Mouse (Mus musculus): ENCODE measurements around the gene Fam19a5.

The Fam19a5 gene

DNA sequence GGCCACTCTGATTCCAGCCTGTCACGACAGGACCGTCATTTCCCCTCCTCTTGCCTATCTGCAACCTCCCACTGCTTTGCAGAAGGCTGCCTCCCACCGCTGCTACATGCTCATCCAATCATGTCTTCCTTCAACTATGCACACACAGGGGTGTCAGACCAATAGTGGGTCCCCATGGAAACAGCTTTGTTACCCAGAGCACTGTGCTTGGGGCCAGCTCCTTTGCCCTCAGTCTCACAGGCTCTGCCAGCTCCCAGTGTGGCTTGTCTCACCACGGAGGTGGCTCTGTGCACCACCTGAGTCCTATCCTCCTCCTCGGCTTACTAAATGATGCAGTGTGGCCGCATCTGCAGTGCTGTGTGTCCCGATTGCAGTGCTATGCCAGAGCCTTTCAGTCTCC lies 123.3 kb downstream of the Fam19a5 start:
- DNase-seq = no peak

GRCm38 (mm10) chr15:87668112-87668511 lies 124.0 kb downstream of the Fam19a5 start:
- peak in 1 of 2 experiments; percentile 16 for DNase-seq

GRCm38 (mm10) chr15:87671929-87672328 lies 127.8 kb downstream of the Fam19a5 start:
- peak in 1 of 2 experiments; percentile 22 for DNase-seq

GRCm38 (mm10) chr15:87678711-87679110 lies 134.6 kb downstream of the Fam19a5 start:
- no peak for DNase-seq

DNA sequence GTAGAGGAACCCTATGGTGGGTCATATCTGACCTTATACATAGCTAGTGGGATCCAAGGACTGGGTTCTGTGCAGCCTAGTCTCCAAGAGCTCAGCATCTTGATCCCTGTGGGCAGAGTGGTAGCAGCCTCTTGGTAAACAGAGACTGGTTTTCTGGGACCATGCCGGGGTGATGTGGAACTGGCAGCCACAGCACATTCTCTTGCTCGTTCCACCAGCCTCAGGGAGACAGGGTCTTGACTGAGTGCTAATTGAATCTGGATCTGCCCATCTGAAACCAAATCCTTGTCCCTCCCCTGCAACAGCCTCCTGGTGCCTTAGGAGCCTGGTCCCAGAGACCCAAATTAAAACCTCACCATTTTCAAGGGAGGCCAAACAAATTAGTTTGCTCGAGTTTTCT lies 138.3 kb downstream of the Fam19a5 start:
- DNase-seq = no peak

DNA sequence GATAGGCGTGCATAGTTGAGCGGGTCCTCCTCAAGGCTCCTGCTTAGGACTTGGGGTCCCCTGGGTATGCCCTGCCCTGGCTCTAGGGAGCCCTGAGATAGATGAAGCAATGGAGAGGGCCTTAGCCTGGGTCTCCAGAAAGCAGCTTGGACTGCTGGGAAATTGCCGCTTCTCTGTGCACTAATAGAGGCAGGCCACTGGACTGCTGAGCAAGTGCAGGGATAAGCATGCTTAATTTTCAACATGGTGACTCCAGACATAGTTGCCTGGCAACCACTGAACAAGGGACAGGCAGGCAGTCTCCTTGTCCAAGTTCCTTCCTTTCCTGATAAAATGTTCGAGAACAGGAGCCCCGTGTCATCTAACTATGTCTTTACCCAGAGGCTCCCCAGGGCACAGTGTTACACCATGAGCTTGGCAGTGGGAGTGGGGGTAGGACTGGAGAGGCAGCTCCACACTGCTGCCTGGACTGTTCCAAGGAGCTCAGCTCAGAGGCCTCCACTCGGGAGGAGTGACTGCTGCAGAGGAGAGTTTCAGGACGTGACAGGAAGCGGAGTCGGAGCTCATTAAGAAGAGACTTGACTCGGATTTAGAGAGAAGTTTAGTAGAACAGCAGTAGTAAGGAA lies 142.4 kb downstream of the Fam19a5 start:
- no peak for DNase-seq

DNA sequence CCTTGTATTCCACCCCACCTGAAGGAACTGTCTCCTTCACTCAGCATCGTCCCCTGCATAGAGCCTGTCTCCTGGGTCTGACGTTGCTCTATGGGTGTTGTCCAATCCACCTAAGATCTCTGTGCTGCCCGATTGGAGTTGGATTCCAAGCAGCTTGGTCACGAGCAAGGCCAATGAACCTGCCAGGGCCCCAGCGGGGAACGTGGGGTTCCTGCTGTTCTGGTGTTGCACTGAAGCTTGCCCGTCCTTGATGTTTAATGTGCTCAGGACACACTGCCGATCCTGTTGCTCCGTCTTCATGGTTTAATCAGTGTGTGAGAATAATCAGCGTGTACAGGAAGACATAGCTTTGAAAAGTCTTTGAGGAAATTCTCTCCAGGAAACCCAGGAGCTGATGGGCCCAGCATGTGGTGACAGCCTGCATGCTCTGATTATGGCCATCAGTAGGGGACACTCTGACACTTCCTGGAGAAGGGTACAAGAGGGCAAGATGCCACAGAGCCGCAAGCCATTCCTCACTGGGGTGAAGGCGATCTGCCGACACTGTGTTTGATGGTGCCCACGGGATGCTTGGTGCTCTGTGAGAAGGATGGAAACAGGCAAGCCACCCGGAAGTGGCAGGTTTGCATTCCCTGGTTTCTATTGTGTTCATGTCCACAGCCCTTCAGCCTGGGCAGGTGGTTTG lies 147.3 kb downstream of the Fam19a5 start:
- peak; percentile 43 to 51 for DNase-seq

DNA sequence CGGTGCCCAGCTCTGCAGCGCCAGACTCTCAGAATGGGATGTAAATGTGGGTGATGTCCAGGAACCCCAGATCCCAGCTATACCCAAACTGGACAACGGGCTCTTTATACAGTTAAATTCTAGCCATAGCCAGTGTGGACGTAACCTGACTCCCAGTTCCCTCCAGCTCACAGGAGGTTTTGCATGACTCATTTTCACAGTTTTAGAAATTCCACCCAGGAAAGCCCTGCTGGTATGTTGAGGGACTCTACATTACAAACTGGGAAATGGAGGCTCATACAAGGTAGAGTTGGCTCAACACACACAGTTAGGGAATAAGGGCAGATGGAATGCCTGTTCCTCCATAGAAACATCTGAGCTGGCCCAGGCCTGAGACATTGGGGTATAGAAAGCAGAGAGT lies 147.9 kb downstream of the Fam19a5 start:
- no peak for DNase-seq

DNA sequence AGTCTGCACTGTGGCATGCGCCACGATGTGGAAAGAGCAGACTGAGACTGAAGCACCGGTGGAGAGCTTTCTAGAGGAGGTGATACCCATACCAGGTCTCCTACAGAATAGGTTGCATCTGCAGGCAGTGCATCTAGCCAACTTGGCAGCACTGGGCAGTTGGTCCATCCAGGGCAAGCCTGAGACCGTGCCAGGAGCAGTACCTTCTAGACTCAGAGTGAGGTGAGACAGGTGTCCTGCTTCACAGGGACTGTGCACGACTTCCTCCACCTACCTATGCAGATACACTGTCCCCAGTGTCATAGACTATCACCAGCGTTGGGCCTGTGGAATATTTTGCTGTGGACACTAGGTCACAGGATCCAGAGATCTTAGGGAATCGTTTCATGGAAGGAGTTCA lies 148.3 kb downstream of the Fam19a5 start:
- DNase-seq = peak; percentile 78 to 89

DNA sequence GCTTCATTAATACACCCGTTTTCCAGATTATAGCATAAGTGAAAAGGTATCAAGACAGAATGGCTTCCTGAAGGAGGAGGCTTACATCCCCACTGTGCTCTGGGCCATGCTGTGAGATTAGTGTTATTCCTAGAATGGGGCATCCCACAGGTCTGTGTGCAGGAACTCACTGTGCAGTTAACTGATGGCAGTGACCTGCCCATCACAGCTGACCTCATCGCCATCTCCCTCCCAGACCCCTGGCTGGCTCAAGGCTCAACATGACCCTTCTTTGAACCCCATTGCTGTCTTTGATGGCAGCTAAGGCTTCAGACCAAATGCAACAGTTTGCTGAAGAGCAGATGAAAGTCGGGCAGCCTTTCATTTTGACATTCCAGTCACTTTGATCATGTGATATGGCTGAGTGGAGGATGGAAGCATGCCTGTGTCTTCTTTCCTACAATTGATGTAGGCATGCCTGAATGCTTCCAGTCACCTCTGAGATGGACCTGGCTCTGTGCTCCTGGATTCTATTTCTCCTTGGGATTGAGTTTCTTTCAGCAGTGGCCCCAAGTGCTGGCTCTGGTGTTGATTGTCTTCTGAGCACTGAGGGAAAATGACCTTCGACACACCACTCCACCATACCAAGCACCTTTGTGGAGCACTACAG lies 148.9 kb downstream of the Fam19a5 start:
- no peak for DNase-seq

GRCm38 (mm10) chr15:87697433-87697996 lies 153.4 kb downstream of the Fam19a5 start:
- DNase-seq = no peak

- DNase-seq = peak; percentile 39 to 50
Observed at GRCm38 (mm10) chr15:87698562-87699320, 154.6 kb downstream of the Fam19a5 start.

GRCm38 (mm10) chr15:87702821-87703220 lies 158.7 kb downstream of the Fam19a5 start:
- no peak for DNase-seq

DNA sequence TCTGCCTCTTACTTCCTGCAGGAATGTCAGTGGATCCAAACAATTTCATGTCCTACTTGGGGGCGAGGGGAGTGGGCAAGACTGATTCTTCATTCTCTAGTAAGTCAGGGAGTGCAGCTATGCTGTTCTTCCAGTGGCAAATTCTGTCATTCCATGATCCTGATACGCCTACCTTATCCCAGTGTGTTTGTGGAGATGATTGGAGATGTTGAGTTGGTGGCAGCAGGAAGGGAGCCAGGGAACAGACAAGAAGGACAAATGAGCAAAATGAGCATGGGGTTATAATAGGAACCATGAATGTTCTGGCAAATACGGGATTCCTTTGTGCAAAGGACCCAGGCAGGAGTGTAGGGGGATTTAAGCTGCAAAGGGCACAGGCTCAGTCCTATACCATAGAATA lies 159.2 kb downstream of the Fam19a5 start:
- no peak for DNase-seq

DNA sequence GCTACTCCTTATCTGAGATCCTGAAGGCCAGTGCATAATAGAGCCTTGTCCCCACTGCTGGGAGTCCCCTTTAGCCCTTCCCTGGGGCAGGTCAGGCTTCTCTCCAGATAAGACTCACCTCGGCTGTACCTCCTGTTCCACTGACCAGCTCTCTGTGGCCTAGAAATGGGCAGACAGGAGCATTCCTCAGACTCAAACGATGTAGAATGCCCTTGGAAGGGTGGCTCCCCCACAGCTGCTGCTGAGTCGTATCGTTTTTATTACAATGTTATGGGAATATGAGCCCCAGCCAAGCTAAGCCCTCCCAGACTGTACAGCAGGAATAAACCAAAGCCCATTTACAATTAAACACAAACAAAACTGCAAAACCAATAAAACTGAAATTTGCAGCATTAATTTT lies 167.7 kb downstream of the Fam19a5 start:
- DNase-seq = no peak

DNA sequence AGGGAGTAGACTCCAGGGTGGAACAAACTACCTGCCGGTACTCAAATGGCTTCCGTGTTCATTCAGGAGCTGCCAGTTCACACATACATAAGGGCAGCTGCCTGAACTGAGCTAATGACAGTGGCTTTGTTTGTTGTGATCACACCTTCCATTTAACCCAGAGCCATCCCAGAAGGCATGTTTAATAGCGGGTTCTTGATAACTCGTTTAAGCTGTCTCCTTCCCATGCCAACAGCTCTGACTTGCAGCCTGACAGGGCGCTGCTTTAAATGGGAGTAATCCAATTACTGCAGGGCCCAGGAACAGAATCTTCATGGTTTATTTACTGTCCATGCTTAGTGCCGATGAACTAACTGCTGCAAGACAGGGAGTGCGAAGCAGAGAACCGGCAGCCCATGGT lies 168.1 kb downstream of the Fam19a5 start:
- DNase-seq = no peak

DNA sequence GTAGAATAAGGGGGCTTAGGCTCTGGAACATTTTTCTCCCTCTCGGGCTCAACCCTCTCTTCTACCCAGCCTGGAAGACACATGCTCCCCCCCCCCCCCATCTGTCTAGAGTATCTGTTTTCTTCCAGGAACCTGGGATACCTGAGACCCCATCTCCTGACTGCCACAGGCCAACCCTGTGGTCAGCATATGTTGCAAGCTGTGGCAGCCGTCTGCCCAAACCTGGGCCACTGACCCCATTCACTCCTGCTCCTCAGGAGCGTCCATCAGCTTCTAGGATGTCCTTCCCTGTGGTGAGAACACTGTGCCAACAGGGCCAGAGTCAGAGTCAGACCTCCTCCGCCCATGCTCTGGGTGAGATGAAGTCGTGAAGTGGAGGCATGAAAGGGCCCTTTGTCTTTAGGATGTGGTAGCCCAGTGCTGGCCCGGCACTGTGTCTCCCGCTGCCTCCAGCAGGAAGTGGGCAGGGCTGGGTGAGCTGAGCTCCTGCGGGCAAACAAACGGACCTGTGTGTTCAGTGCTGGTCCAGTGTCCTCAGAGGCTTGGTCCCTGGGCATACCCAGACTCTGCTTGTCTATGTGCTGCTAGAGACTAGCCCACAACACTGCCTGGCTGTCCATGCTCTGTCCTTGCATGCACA lies 171.1 kb downstream of the Fam19a5 start:
- DNase-seq = peak; percentile 35 to 39

DNA sequence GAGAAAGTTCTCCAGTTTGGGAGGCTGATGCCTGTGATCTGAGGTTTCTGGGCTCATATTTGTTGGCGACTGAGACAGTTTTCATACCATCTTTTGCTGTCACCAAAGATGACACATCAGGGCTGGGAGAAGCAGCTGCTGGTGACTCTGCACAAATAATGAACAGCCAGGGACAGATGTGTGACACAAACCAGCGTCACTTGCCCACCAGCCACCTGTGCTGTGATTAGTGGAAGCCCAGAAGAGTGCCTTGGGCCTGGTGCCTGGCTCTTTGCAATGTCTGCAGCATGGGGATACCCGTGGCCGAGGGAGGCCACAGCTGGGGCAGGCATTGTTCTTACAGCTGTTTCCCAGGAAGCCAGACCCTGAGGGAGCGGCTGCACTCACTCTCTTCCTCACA lies 173.0 kb downstream of the Fam19a5 start:
- DNase-seq = no peak

DNA sequence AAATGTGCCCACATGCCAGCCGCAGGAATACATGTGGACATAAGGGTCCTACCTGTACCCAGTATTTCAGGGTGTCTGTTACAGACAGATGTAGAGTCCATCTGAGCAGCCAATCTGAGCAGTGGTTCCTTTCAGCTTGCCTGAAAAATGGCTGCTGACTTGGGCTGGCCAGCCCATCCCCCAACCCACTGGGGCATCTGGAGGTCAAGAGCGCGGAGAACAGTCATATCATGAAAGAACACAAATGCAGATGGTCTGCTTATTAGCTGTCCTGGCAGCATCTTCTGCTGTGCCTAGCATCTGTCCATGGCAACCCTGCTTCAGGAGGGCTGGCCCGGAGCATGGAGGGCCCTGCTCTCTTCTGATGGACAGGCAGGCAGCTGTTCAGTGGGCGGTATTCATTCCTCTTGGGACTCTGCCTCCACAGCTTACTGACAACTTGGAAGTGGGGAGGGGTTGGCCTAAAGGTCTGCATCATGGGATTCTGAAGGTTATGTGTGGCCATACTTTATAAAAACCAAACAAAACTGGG lies 179.4 kb downstream of the Fam19a5 start:
- no peak for DNase-seq

GRCm38 (mm10) chr15:87726657-87727236 lies 182.6 kb downstream of the Fam19a5 start:
- no peak for DNase-seq

- DNase-seq = no peak
Observed at GRCm38 (mm10) chr15:87736345-87736744, 192.2 kb downstream of the Fam19a5 start.

- no peak for DNase-seq
Observed at GRCm38 (mm10) chr15:87755482-87755881, 211.4 kb downstream of the Fam19a5 start.

All from cerebellum, adult 18-20 months (tissue).